Mouse (Mus musculus) CH12.LX (cell line): ENCODE data around the gene Bdh1. TPM values are rescaled to one million over a fixed set of nuclear protein-coding genes. Genes with fewer than 3 reads are reported as not detected.

ENCODE experiments used
- DNase-seq: peaks from one replicate; pipeline ENCODE4 v3.0.0-alpha.2; 2013; ENCODE audit errors: extremely low read depth
- H3K27ac ChIP-seq: 2 replicates; pipeline ENCODE4 v1.5.1; 2012; ENCODE audit warnings: low read depth, mild to moderate bottlenecking, control low read depth, moderate library complexity; ENCODE audit not compliant: insufficient read depth
- H3K27me3 ChIP-seq: replicated peaks from 2 replicates; pipeline ENCODE3; 2012; ENCODE audit warnings: inconsistent platforms
- H3K36me3 ChIP-seq, 2 experiments: replicated peaks in 1 of 2; 2 replicates each; pipeline versions ENCODE3 to v1.6.1; 2012; ENCODE audit warnings: inconsistent platforms in 1 of 2, low read length in 1 of 2, mild to moderate bottlenecking in 1 of 2, mixed read lengths in 1 of 2, moderate library complexity in 1 of 2; ENCODE audit not compliant: control insufficient read depth in 1 of 2, insufficient read depth in 1 of 2
- H3K4me1 ChIP-seq, 2 experiments: 2 replicates each; pipeline ENCODE4 v1.6.1; 2012; ENCODE audit warnings: inconsistent platforms in 1 of 2, moderate library complexity in 1 of 2; ENCODE audit not compliant: insufficient read depth in 2 of 2, control insufficient read depth in 1 of 2
- H3K4me2 ChIP-seq: 2 replicates; pipeline ENCODE4 v1.6.1; 2012; ENCODE audit warnings: low read depth, mild to moderate bottlenecking, control low read depth; ENCODE audit not compliant: poor library complexity, insufficient read depth, severe bottlenecking
- H3K4me3 ChIP-seq, 3 experiments: fragments of 150-350 bp in 1 of 3; sonication (generic) in 1 of 3; replicated peaks in 1 of 3; 2 replicates each; pipeline versions ENCODE3 to v1.5.1; 2011 to 2012; ENCODE audit warnings: low read depth in 2 of 3, low read length in 2 of 3, mild to moderate bottlenecking in 2 of 3, moderate library complexity in 2 of 3, control low read depth in 1 of 3, improper control_type of control experiment in 1 of 3, inconsistent platforms in 1 of 3, mixed read lengths in 1 of 3; ENCODE audit not compliant: poor library complexity in 1 of 3
- H3K79me2 ChIP-seq: replicated peaks from 2 replicates; pipeline ENCODE4 v1.6.1; 2012; ENCODE audit warnings: mild to moderate bottlenecking, moderate library complexity; ENCODE audit not compliant: control insufficient read depth, poor library complexity, insufficient read depth, severe bottlenecking; ENCODE audit errors: extremely low read depth
- H3K9ac ChIP-seq: 2 replicates; pipeline ENCODE4 v1.6.1; 2012; ENCODE audit warnings: low read depth, mild to moderate bottlenecking, control low read depth, moderate library complexity; ENCODE audit not compliant: insufficient read depth
- H3K9me3 ChIP-seq: replicated peaks from 2 replicates; pipeline ENCODE3; 2012; ENCODE audit warnings: low read length, inconsistent platforms, mixed read lengths
- GABPA ChIP-seq: IDR thresholded peaks from 2 replicates; pipeline ENCODE4 v1.6.1; 2012; ENCODE audit warnings: low read depth, low read length, improper control_type of control experiment, inconsistent platforms; ENCODE audit not compliant: insufficient replicate concordance
- IRF4 ChIP-seq: IDR thresholded peaks from 2 replicates; pipeline ENCODE4 v1.6.1; 2014; ENCODE audit warnings: low read depth, mild to moderate bottlenecking, inconsistent platforms, low read length, improper control_type of control experiment
- JUN ChIP-seq: IDR thresholded peaks from 2 replicates; pipeline ENCODE4 v1.6.1; 2011; ENCODE audit warnings: low read depth, mild to moderate bottlenecking, low read length, improper control_type of control experiment, moderate library complexity; ENCODE audit not compliant: insufficient read depth
- JUND ChIP-seq: conservative IDR thresholded peaks from 2 replicates; pipeline ENCODE4 v1.6.1; 2011; ENCODE audit warnings: low read depth, low read length, improper control_type of control experiment
- MAX ChIP-seq: IDR thresholded peaks from 2 replicates; pipeline ENCODE4 v1.6.1; 2011; ENCODE audit warnings: low read length, improper control_type of control experiment
- MXI1 ChIP-seq: IDR thresholded peaks from 2 replicates; pipeline ENCODE4 v1.6.1; 2011; ENCODE audit warnings: mild to moderate bottlenecking, low read depth, low read length, improper control_type of control experiment
- NRF1 ChIP-seq: IDR thresholded peaks from 2 replicates; pipeline ENCODE4 v1.6.1; 2014; ENCODE audit warnings: low read depth, mild to moderate bottlenecking, inconsistent platforms, low read length, improper control_type of control experiment, moderate library complexity
- POLR2AphosphoS2 ChIP-seq: IDR thresholded peaks from 2 replicates; pipeline ENCODE4 v1.6.1; 2011; ENCODE audit warnings: low read depth, low read length, improper control_type of control experiment
- RAD21 ChIP-seq: IDR thresholded peaks from 2 replicates; pipeline ENCODE4 v1.6.1; 2011; ENCODE audit warnings: low read depth, mild to moderate bottlenecking, low read length, improper control_type of control experiment, moderate library complexity
- RCOR1 ChIP-seq: conservative IDR thresholded peaks from 2 replicates; pipeline ENCODE4 v1.6.1; 2012; ENCODE audit warnings: low read depth, mild to moderate bottlenecking, inconsistent platforms, low read length, improper control_type of control experiment
- SIN3A ChIP-seq: IDR thresholded peaks from 2 replicates; pipeline ENCODE4 v1.6.1; 2012; ENCODE audit warnings: low read length, improper control_type of control experiment, inconsistent platforms
- SMC3 ChIP-seq: IDR thresholded peaks from 2 replicates; pipeline ENCODE4 v1.6.1; 2011; ENCODE audit warnings: low read depth, low read length, improper control_type of control experiment
- TBP ChIP-seq: conservative IDR thresholded peaks from 2 replicates; pipeline ENCODE4 v1.6.1; 2011; ENCODE audit warnings: low read depth, low read length, improper control_type of control experiment
- TCF12 ChIP-seq: IDR thresholded peaks from 2 replicates; pipeline ENCODE4 v1.6.1; 2014; ENCODE audit warnings: low read depth, mild to moderate bottlenecking, inconsistent platforms, low read length, improper control_type of control experiment
- UBTF ChIP-seq: IDR thresholded peaks from 2 replicates; pipeline ENCODE4 v1.6.1; 2012; ENCODE audit warnings: low read depth, mild to moderate bottlenecking, inconsistent platforms, low read length, improper control_type of control experiment, moderate library complexity
- ZMIZ1 ChIP-seq: IDR thresholded peaks from 2 replicates; pipeline ENCODE4 v1.6.1; 2012; ENCODE audit warnings: low read depth, mild to moderate bottlenecking, inconsistent platforms, low read length, improper control_type of control experiment
- dilution Hi-C: fragments of 300-500 bp; cut with MboI; formaldehyde crosslinking; loops from 2 replicates; pipeline ENCODE4 v1.14.3; 2020; ENCODE audit warnings: low sequenced_read_pairs; ENCODE audit not compliant: extremely low pct_unique_long_range_greater_than_20kb, extremely low pct_ligation_motif_present
- in situ Hi-C: fragments of 300-500 bp; cut with MboI; formaldehyde crosslinking; loops from 3 replicates; pipeline ENCODE4 v1.14.3; 2019; ENCODE audit warnings: low sequenced_read_pairs, low pct_ligation_motif_present, low pct_unique_long_range_greater_than_20kb, mixed read lengths
- polyA plus RNA-seq: library from polyadenylated mRNA; unstranded; fragments of >175 nt; gene quantifications from 2 replicates; pipeline ENCODE4 v1.2.1, GENCODE M21; 2012; ENCODE audit warnings: low read depth; ENCODE audit not compliant: insufficient read length
- total RNA-seq, 2 experiments: library from RNA; depleted of rRNA; stranded (reverse); fragments of 300-350 nt in 1 of 2; fragments of >200 nt in 1 of 2; gene quantifications; 2 replicates each; pipeline ENCODE4 v1.2.3; 2012 to 2014

Bdh1 gene
- total and polyA plus RNA-seq, 3 experiments, result 37.9 to 110 (median 54.3) TPM

DNA sequence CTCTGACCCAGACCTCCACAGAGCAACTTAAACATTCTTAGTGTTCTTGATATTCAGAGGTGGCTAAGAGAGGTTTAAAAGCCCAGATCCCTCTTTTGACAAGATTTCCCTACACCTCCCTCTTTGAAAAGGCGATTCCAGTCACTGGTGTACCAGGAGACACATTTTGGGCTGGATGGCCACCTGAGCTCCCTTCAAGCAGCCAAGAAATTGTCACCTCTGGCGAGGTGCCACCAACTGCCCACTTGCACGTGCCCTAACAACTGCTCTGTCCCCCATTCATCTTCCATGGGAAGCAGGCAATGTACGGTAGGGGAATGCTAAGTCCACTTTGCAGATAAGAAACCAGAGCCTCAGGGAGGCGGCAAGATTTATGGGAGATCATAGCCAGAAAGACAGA lies 39.0 kb downstream of the Bdh1 start:
- TF ChIP-seq MAX, result no peak
- Histone ChIP-seq H3K4me3 (no peak overlapping the region), H3K4me1 (peaks cover 0 to 15% of the 10 kb centered on the region in 2 experiments; a peak in 2 of 4 replicates), H3K9ac (no peak overlapping the region), H3K9me3 (peaks cover 5% of the 10 kb centered on the region), H3K27me3 (no peaks in the 10 kb centered on the region), H3K36me3 (peaks cover 13 to 25% of the 10 kb centered on the region in 2 experiments), H3K4me2 (no peak overlapping the region), H3K27ac (no peak overlapping the region), H3K79me2 (no peaks in the 10 kb centered on the region)
- in situ Hi-C loops (no loop called here), dilution Hi-C loops (no loop called here)
- DNase-seq, result no peak

DNA sequence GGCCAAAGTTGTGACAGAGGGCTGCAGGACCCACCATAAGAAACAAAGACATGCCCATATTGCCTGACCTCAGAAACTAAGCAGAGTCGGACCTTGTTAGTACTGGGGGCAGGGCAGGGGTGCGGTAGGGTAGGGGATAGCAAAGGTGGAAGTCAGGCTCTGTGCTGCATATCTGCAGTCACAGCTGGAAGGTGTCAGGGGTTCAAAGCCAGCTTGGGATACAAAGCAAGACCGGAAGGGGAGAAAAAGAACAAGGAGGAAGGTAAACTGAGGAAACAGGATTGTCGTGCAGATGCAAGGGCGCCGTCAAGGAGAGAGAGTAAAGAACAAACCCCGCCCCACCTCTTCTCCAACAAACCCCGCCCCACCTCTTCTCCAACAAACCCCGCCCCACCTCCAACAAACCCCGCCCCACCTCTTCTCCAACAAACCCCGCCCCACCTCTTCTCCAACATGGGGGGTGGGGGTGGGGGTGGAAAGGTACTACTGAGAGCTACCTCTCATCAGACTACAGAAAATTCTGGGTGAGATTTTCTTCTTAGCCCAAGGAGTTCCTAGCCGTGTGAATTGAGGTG lies 40.1 kb downstream of the Bdh1 start:
- Histone ChIP-seq H3K9me3 (peaks cover 5% of the 10 kb centered on the region), H3K27ac (no peak overlapping the region), H3K4me3 (no peak overlapping the region), H3K4me2 (no peak overlapping the region), H3K4me1 (peaks cover 0 to 15% of the 10 kb centered on the region in 2 experiments; a peak in 2 of 4 replicates), H3K36me3 (peaks cover 5 to 14% of the 10 kb centered on the region in 2 experiments)
- DNase-seq, result no peak
- dilution Hi-C loops, result no loop called here
- no peak for TF ChIP-seq JUND
- TF ChIP-seq NRF1, result no peak
- TF ChIP-seq POLR2AphosphoS2, result no peak
- TF ChIP-seq GABPA, result no peak
- no peak for TF ChIP-seq TBP
- TF ChIP-seq RCOR1, result no peak
- no peak for TF ChIP-seq TCF12
- no peak for TF ChIP-seq UBTF
- TF ChIP-seq JUN, result no peak
- TF ChIP-seq RAD21, result no peak
- TF ChIP-seq SIN3A, result no peak
- no peak for TF ChIP-seq SMC3
- no peak for TF ChIP-seq MXI1
- TF ChIP-seq ZMIZ1, result no peak
- no peak for TF ChIP-seq IRF4
- TF ChIP-seq, all 38 proteins: peak for 0
- no peaks in the 10 kb centered on the region for H3K27me3 ChIP-seq
- no peaks in the 10 kb centered on the region for H3K79me2 ChIP-seq
- in situ Hi-C loops, result no loop called here
- H3K9ac ChIP-seq, result no peak overlapping the region
